Mouse (Mus musculus) liver, embryonic 16.5 days (tissue): ENCODE measurements at regions not wholly inside any gene's neighbourhood (a gene's known extent, or its start where the extent isn't known, plus 50 kb on each side); places are given as distances from the start of the nearest gene placed in this dataset.

Experiments
- ATAC-seq: fragments of 200-750 bp; cut with Nextera tagmentation; 2 replicates; pipeline ENCODE4 v1.8.0; 2017; ENCODE audit warnings: low read depth, mild to moderate bottlenecking, moderate number of reproducible peaks, moderate library complexity
- H3K27ac ChIP-seq: fragments of 300-500 bp; sonication (generic); 2 replicates; pipeline ENCODE4 v1.5.1; 2014; ENCODE audit warnings: mild to moderate bottlenecking, low read length
- H3K27me3 ChIP-seq: fragments of 300-500 bp; sonication (generic); 2 replicates; pipeline ENCODE4 v1.6.1; 2014; ENCODE audit warnings: low read depth, low read length, mixed read lengths; ENCODE audit not compliant: control insufficient read depth, insufficient read depth
- H3K36me3 ChIP-seq: fragments of 300-500 bp; sonication (generic); 2 replicates; pipeline ENCODE4 v1.6.1; 2014; ENCODE audit warnings: mild to moderate bottlenecking; ENCODE audit not compliant: control insufficient read depth, insufficient read depth
- H3K4me1 ChIP-seq: fragments of 300-500 bp; sonication (generic); 2 replicates; pipeline ENCODE4 v1.6.1; 2014; ENCODE audit warnings: low read depth, low read length, mixed read lengths; ENCODE audit not compliant: control insufficient read depth
- H3K4me2 ChIP-seq: fragments of 300-500 bp; sonication (generic); 2 replicates; pipeline ENCODE4 v1.6.1; 2014; ENCODE audit warnings: low read depth, low read length, mixed read lengths
- H3K4me3 ChIP-seq: fragments of 300-500 bp; sonication (generic); 2 replicates; pipeline ENCODE4 v1.5.1; 2014; ENCODE audit warnings: low read depth, mild to moderate bottlenecking, low read length
- H3K9ac ChIP-seq: fragments of 300-500 bp; sonication (generic); 2 replicates; pipeline ENCODE4 v1.6.1; 2014; ENCODE audit warnings: low read depth, low read length
- H3K9me3 ChIP-seq: fragments of 300-500 bp; sonication (generic); replicated peaks from 2 replicates; pipeline ENCODE4 v1.6.1; 2016; ENCODE audit warnings: low read length; ENCODE audit not compliant: control insufficient read depth
- WGBS: fragments of 180-500 bp; shearing (Covaris S2); extraction: QIAGEN DNeasy Blood & Tissue Kit; methylation state at CpG from one replicate; pipeline ENCODE4 v1.1.7; 2014; ENCODE audit not compliant: insufficient replicate concordance; 5-methylcytosine and 5-hydroxymethylcytosine counted together

DNA sequence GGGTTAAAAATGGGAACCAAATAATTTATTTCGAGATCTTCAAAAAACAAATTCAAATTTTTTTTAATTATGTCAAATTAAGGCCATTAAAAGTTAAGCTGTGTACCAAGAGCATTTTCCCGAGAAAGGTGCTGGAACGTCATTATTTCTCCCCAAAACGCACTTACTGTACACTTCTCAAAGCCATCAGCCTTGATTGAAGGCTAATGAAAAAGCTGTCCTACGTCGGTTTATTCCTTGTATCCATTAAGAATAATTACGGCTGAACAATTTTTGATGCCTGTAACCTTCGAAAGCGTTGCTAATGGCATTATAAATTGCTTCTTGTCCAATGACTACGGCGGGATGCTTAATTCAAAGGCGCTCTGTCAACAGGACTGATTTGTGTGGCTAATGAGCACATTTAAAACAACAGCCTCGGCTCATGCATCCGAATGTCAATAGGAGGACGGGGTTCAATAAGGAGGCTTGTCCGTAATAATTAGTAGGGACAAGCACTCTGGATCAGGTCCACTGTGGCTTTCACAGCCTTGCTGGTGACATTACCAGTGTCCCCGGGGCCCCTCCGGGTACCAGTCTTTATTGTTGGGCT, 145.3 kb downstream of the 3100002H09Rik start:
- no peaks in the 10 kb centered on the region for H3K4me1 ChIP-seq
- no peak overlapping the region for H3K9ac ChIP-seq
- H3K9me3 ChIP-seq: no peaks in the 10 kb centered on the region
- no peaks in the 10 kb centered on the region for H3K36me3 ChIP-seq
- no peak overlapping the region for H3K4me2 ChIP-seq
- H3K27me3 ChIP-seq: no peaks in the 10 kb centered on the region
- WGBS: 66% methylated on average over 18 of the region's 18 CpGs
- H3K4me3 ChIP-seq: no peak overlapping the region
- no peak overlapping the region for H3K27ac ChIP-seq
- ATAC-seq: no peak

- Histone ChIP-seq H3K4me1 (no peaks in the 10 kb centered on the region), H3K4me3 (no peak overlapping the region), H3K9me3 (no peaks in the 10 kb centered on the region), H3K27me3 (no peaks in the 10 kb centered on the region), H3K27ac (no peak overlapping the region), H3K9ac (no peak overlapping the region), H3K4me2 (no peak overlapping the region), H3K36me3 (no peaks in the 10 kb centered on the region)
- ATAC-seq: no peak
- WGBS: 22% methylated on average over 14 of the region's 14 CpGs
Measured at GRCm38 (mm10) chr4:124455511-124456338, 154.9 kb downstream of the 3100002H09Rik start.

DNA sequence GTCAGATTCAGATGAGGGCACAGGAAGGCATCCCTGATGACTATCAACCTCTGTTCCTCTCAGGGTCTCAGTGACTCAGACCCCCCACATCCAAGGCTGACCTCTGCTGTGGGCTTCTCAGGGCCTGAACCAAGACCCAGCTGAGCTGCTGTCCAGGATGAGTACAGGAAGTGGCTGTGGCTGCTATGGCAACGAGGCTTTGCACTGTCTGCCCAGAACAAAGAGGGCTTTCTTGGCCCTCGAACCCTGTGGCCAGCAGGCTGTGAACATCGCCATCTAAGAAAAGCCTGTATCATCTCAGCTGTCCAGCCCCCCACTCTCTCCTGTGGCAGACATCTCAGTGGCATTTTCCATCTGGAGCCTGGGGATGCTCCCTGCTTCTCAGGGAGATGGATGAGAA, 159.5 kb downstream of the 3100002H09Rik start:
- Histone ChIP-seq H3K4me2 (no peak overlapping the region), H3K27ac (no peak overlapping the region), H3K36me3 (no peaks in the 10 kb centered on the region), H3K27me3 (no peaks in the 10 kb centered on the region), H3K4me1 (no peaks in the 10 kb centered on the region), H3K4me3 (no peak overlapping the region), H3K9ac (no peak overlapping the region), H3K9me3 (no peaks in the 10 kb centered on the region)
- ATAC-seq: no peak
- WGBS: 20% methylated on average over 3 of the region's 3 CpGs

DNA sequence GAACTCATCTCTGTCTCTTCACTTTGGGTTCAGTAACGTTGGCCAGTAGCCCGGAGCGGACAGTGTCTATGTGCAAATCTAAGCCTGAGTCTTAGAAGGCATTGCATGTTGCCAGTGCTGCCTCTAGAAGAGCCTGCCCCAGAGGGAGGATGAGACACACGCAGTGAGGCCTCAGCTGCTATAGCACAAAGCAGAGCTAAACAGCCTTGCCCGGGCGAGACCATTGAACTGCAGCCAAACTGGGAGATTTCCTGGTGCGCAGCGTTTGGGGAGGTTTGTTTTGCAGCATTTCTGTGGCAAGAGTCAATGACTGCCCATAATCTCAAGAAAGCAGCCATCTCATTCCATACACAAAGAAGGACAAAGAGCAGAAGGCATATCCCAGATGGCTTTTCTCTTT, 164.0 kb downstream of the 3100002H09Rik start:
- Histone ChIP-seq H3K27me3 (peaks cover 22% of the 10 kb centered on the region), H3K36me3 (no peaks in the 10 kb centered on the region), H3K9me3 (no peaks in the 10 kb centered on the region), H3K9ac (no peak overlapping the region), H3K4me1 (no peaks in the 10 kb centered on the region), H3K4me2 (no peak overlapping the region), H3K4me3 (no peak overlapping the region), H3K27ac (no peak overlapping the region)
- 64% methylated on average over 8 of the region's 8 CpGs for WGBS
- ATAC-seq: no peak

- Histone ChIP-seq H3K4me2 (no peak overlapping the region), H3K27me3 (peaks cover 22% of the 10 kb centered on the region), H3K9ac (no peak overlapping the region), H3K9me3 (no peaks in the 10 kb centered on the region), H3K4me1 (no peaks in the 10 kb centered on the region), H3K27ac (no peak overlapping the region), H3K36me3 (no peaks in the 10 kb centered on the region), H3K4me3 (no peak overlapping the region)
- ATAC-seq: no peak
- WGBS: 2% methylated on average over 10 of the region's 10 CpGs
Measured at GRCm38 (mm10) chr4:124443613-124444108, 166.9 kb downstream of the 3100002H09Rik start.

DNA sequence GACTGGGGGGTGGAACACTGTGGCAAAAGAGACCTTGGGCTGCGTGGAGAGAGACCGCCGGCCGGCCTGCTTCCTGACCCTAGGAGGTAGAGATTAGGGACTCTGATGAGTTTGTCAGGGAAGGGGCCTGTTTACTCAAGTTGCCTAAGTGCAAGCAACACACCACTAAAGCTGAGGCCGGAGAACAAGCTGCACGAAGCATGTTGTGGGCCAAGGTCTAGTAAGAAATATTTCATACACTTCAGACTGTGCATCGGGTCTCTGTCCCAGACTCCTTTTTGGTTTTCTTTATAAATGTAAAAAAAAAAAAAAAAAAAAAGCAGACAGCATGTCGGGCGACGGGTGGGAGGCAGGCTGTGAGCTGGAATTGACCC, 167.5 kb downstream of the 3100002H09Rik start:
- H3K27me3 ChIP-seq: peaks cover 22% of the 10 kb centered on the region
- WGBS: 12% methylated on average over 10 of the region's 10 CpGs

GRCm38 (mm10) chr4:124442491-124443129, 168.0 kb downstream of the 3100002H09Rik start:
- 6% methylated on average over 10 of the region's 10 CpGs for WGBS
- no peak overlapping the region for H3K4me3 ChIP-seq
- H3K27me3 ChIP-seq: peaks cover 22% of the 10 kb centered on the region
- ATAC-seq: no peak
- no peak overlapping the region for H3K27ac ChIP-seq
- no peak overlapping the region for H3K9ac ChIP-seq
- H3K9me3 ChIP-seq: no peaks in the 10 kb centered on the region
- H3K4me2 ChIP-seq: no peak overlapping the region
- H3K4me1 ChIP-seq: no peaks in the 10 kb centered on the region
- H3K36me3 ChIP-seq: no peaks in the 10 kb centered on the region

More for the DNA sequence above, 167.5 kb downstream of the 3100002H09Rik start:
- no peaks in the 10 kb centered on the region for H3K4me1 ChIP-seq
- no peaks in the 10 kb centered on the region for H3K9me3 ChIP-seq
- H3K36me3 ChIP-seq: no peaks in the 10 kb centered on the region
- H3K4me3 ChIP-seq: no peak overlapping the region
- no peak overlapping the region for H3K4me2 ChIP-seq
- H3K27ac ChIP-seq: no peak overlapping the region
- ATAC-seq: no peak
- H3K9ac ChIP-seq: no peak overlapping the region

DNA sequence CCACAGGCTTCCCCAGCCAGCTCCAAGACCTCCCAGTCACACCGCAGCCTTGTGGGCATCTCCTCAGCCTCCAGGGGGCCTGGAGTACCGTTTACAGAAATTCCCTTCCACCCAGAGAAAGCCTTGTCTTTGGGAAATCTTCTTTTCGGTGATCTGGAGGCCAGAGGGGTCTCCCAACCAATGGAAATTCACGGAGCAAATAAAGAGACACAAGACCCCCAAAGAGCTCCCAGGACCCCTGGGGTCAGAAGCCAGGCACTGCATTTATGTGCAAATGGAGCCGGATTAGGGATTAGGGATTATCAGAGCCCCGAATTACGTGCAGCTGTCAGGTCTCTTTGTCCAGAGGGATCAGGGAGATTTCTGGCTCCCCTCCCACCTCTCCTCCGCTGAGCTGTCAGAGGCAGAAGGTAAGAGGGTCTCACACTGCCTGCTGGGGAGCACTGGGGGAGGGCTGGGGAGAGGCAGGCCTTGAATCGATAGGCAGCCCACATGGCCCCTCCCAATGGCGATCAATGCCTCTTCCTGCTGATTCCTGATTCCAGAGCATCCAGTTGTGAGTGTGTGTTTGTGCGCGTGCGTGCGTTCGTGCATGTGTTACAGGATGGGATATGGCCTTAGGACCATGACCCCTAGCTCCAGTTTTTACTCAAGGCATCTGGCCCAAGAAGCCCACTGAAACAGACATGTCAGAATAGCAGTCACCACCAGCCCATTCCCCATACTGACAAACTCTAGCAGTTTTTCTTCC, 168.7 kb downstream of the 3100002H09Rik start:
- no peak overlapping the region for H3K27ac ChIP-seq
- ATAC-seq: no peak
- H3K4me2 ChIP-seq: no peak overlapping the region
- H3K4me3 ChIP-seq: no peak overlapping the region
- no peak overlapping the region for H3K9ac ChIP-seq
- 15% methylated on average over 15 of the region's 15 CpGs for WGBS
- peaks cover 22% of the 10 kb centered on the region for H3K27me3 ChIP-seq
- H3K9me3 ChIP-seq: no peaks in the 10 kb centered on the region
- no peaks in the 10 kb centered on the region for H3K4me1 ChIP-seq
- H3K36me3 ChIP-seq: no peaks in the 10 kb centered on the region
